Mouse (Mus musculus): ENCODE measurements around the gene Pla2g2e. TPM values are rescaled to one million over a fixed set of nuclear protein-coding genes. Genes with fewer than 3 reads are reported as not detected.

Gene Pla2g2e
- polyA plus RNA-seq, 2 experiments: 0.09 TPM; not detected in 1

GRCm38 (mm10) chr4:138852961-138853360 lies 24.8 kb upstream of the Pla2g2e start:
- ATAC-seq (ENCODE audit: low FRiP score, low read depth) (no peak), DNase-seq (ENCODE audit: low spot score) (no peak)
- 63% methylated on average over 6 of the region's 6 CpGs for WGBS
- Histone ChIP-seq H3K4me1 (ENCODE audit: control insufficient read depth, insufficient read depth, low read length) (no peaks in the 10 kb centered on the region), H3K4me3 (replicated peaks; ENCODE audit: low read length) (no peak overlapping the region), H3K9me3 (ENCODE audit: control insufficient read depth, low read length) (no peaks in the 10 kb centered on the region), H3K4me2 (replicated peaks; ENCODE audit: low read depth, low read length, severe bottlenecking) (no peak overlapping the region), H3K36me3 (ENCODE audit: control insufficient read depth, insufficient read depth, low read length) (no peaks in the 10 kb centered on the region), H3K27ac (replicated peaks; ENCODE audit: low read depth, low read length) (no peak overlapping the region), H3K9ac (ENCODE audit: low read depth, low read length, severe bottlenecking) (no peak overlapping the region), H3K27me3 (ENCODE audit: control insufficient read depth, insufficient read depth, low read length) (no peaks in the 10 kb centered on the region)
- TF ChIP-seq POLR2A (IDR thresholded peaks at IDR 0.05; ENCODE audit: borderline replicate concordance, extremely low read depth, insufficient read depth, insufficient read length): no peak

DNA sequence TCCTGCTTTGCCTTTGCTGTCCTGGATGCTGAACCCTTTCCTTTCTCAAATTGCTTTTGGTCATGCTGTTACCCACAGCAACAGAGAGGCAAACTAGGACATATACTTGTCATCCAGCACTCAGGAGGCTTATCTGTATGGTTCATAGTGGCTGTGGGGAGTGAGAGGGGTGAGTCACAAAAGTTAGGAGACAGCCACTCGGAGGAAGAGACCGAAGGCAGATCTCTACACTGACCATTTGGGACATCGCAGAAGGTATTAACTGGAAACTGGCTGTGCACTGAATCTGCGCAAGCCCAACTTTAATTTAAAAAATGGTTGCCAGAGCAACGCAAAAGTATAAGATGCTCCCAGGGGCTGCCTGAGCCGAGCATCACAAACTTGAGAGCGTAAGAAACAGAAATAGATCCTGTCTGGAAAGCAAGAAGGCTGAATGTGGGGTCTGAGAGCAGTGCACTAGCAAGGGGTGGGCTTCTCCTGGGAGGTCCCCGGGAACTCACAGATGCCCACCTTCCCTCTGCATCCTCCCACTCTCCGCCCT lies 22.6 kb upstream of the Pla2g2e start:
- no peak overlapping the region for H3K4me2 ChIP-seq (replicated peaks; ENCODE audit: low read depth, low read length, severe bottlenecking)
- 91% methylated on average over 9 of the region's 9 CpGs for WGBS
- no peaks in the 10 kb centered on the region for H3K4me1 ChIP-seq (ENCODE audit: control insufficient read depth, insufficient read depth, low read length)
- H3K27ac ChIP-seq (replicated peaks; ENCODE audit: low read depth, low read length): no peak overlapping the region
- H3K36me3 ChIP-seq (ENCODE audit: control insufficient read depth, insufficient read depth, low read length): no peaks in the 10 kb centered on the region
- no peaks in the 10 kb centered on the region for H3K9me3 ChIP-seq (ENCODE audit: control insufficient read depth, low read length)
- H3K27me3 ChIP-seq (ENCODE audit: control insufficient read depth, insufficient read depth, low read length): no peaks in the 10 kb centered on the region
- H3K9ac ChIP-seq (ENCODE audit: low read depth, low read length, severe bottlenecking): no peak overlapping the region
- no peak overlapping the region for H3K4me3 ChIP-seq (replicated peaks; ENCODE audit: low read length)
- TF ChIP-seq POLR2A (IDR thresholded peaks at IDR 0.05; ENCODE audit: borderline replicate concordance, extremely low read depth, insufficient read depth, insufficient read length): no peak
- DNase-seq (ENCODE audit: low spot score): no peak
- ATAC-seq (ENCODE audit: low FRiP score, low read depth): no peak

GRCm38 (mm10) chr4:138856491-138856890 lies 21.3 kb upstream of the Pla2g2e start:
- no peak for ATAC-seq (ENCODE audit: low FRiP score, low read depth)
- no peaks in the 10 kb centered on the region for H3K4me1 ChIP-seq (ENCODE audit: control insufficient read depth, insufficient read depth, low read length)
- WGBS: 26% methylated on average over 7 of the region's 7 CpGs
- no peak for TF ChIP-seq POLR2A (IDR thresholded peaks at IDR 0.05; ENCODE audit: borderline replicate concordance, extremely low read depth, insufficient read depth, insufficient read length)
- H3K27me3 ChIP-seq (ENCODE audit: control insufficient read depth, insufficient read depth, low read length): no peaks in the 10 kb centered on the region
- no peak overlapping the region for H3K4me3 ChIP-seq (replicated peaks; ENCODE audit: low read length)
- H3K9ac ChIP-seq (ENCODE audit: low read depth, low read length, severe bottlenecking): no peak overlapping the region
- no peak overlapping the region for H3K4me2 ChIP-seq (replicated peaks; ENCODE audit: low read depth, low read length, severe bottlenecking)
- H3K27ac ChIP-seq (replicated peaks; ENCODE audit: low read depth, low read length): no peak overlapping the region
- no peaks in the 10 kb centered on the region for H3K9me3 ChIP-seq (ENCODE audit: control insufficient read depth, low read length)
- peak; percentile 71 for DNase-seq (ENCODE audit: low spot score)
- no peaks in the 10 kb centered on the region for H3K36me3 ChIP-seq (ENCODE audit: control insufficient read depth, insufficient read depth, low read length)

- Histone ChIP-seq H3K36me3 (ENCODE audit: control insufficient read depth, insufficient read depth, low read length) (no peaks in the 10 kb centered on the region), H3K27me3 (ENCODE audit: control insufficient read depth, insufficient read depth, low read length) (no peaks in the 10 kb centered on the region), H3K27ac (replicated peaks; ENCODE audit: low read depth, low read length) (no peak overlapping the region), H3K4me2 (replicated peaks; ENCODE audit: low read depth, low read length, severe bottlenecking) (no peak overlapping the region), H3K9me3 (ENCODE audit: control insufficient read depth, low read length) (no peaks in the 10 kb centered on the region), H3K4me3 (replicated peaks; ENCODE audit: low read length) (no peak overlapping the region), H3K9ac (ENCODE audit: low read depth, low read length, severe bottlenecking) (no peak overlapping the region), H3K4me1 (ENCODE audit: control insufficient read depth, insufficient read depth, low read length) (no peaks in the 10 kb centered on the region)
- DNase-seq (ENCODE audit: low spot score) (no peak), ATAC-seq (ENCODE audit: low FRiP score, low read depth) (no peak)
- 84% methylated on average over 10 of the region's 10 CpGs for WGBS
- TF ChIP-seq POLR2A (IDR thresholded peaks at IDR 0.05; ENCODE audit: borderline replicate concordance, extremely low read depth, insufficient read depth, insufficient read length): no peak
Observed at GRCm38 (mm10) chr4:138857576-138857975, 20.2 kb upstream of the Pla2g2e start.

DNA sequence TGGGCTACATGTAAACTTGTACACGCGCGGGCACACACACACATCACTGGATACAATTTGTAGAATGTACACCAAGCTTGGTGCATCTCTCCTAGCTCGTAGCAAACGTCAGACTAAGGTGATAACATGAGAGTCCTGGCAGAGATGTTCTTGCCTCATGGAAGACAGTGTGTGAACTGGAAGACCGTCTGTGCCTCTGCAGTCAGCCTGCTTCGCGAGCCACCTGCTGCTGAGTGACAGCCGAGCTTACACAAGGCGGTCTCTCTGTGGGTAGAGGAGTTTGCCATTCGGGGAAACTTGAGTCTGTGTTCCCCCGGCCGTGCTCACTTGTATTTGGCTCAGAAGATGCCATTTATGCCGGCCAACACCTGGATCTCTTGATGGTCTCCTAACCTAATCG lies 19.3 kb upstream of the Pla2g2e start:
- ATAC-seq (ENCODE audit: low FRiP score, low read depth): no peak
- H3K27ac ChIP-seq (replicated peaks; ENCODE audit: low read depth, low read length): no peak overlapping the region
- WGBS: 76% methylated on average over 15 of the region's 15 CpGs
- H3K9ac ChIP-seq (ENCODE audit: low read depth, low read length, severe bottlenecking): no peak overlapping the region
- no peak for TF ChIP-seq POLR2A (IDR thresholded peaks at IDR 0.05; ENCODE audit: borderline replicate concordance, extremely low read depth, insufficient read depth, insufficient read length)
- no peak overlapping the region for H3K4me2 ChIP-seq (replicated peaks; ENCODE audit: low read depth, low read length, severe bottlenecking)
- H3K27me3 ChIP-seq (ENCODE audit: control insufficient read depth, insufficient read depth, low read length): no peaks in the 10 kb centered on the region
- no peaks in the 10 kb centered on the region for H3K9me3 ChIP-seq (ENCODE audit: control insufficient read depth, low read length)
- H3K36me3 ChIP-seq (ENCODE audit: control insufficient read depth, insufficient read depth, low read length): no peaks in the 10 kb centered on the region
- no peak overlapping the region for H3K4me3 ChIP-seq (replicated peaks; ENCODE audit: low read length)
- no peak for DNase-seq (ENCODE audit: low spot score)
- no peaks in the 10 kb centered on the region for H3K4me1 ChIP-seq (ENCODE audit: control insufficient read depth, insufficient read depth, low read length)

GRCm38 (mm10) chr4:138859245-138859644 lies 18.5 kb upstream of the Pla2g2e start:
- WGBS: 15% methylated on average over 9 of the region's 9 CpGs
- Histone ChIP-seq H3K36me3 (ENCODE audit: control insufficient read depth, insufficient read depth, low read length) (no peaks in the 10 kb centered on the region), H3K27ac (replicated peaks; ENCODE audit: low read depth, low read length) (no peak overlapping the region), H3K9ac (ENCODE audit: low read depth, low read length, severe bottlenecking) (no peak overlapping the region), H3K9me3 (ENCODE audit: control insufficient read depth, low read length) (no peaks in the 10 kb centered on the region), H3K27me3 (ENCODE audit: control insufficient read depth, insufficient read depth, low read length) (no peaks in the 10 kb centered on the region), H3K4me2 (replicated peaks; ENCODE audit: low read depth, low read length, severe bottlenecking) (peak overlapping the region; percentile 11; the same call in 1 of the 2 replicates), H3K4me1 (ENCODE audit: control insufficient read depth, insufficient read depth, low read length) (no peaks in the 10 kb centered on the region), H3K4me3 (replicated peaks; ENCODE audit: low read length) (no peak overlapping the region)
- TF ChIP-seq POLR2A (IDR thresholded peaks at IDR 0.05; ENCODE audit: borderline replicate concordance, extremely low read depth, insufficient read depth, insufficient read length): no peak
- DNase-seq (ENCODE audit: low spot score) (peak; percentile 29), ATAC-seq (ENCODE audit: low FRiP score, low read depth) (peak; percentile 58; the same call in 1 of the 2 replicates)

All from limb, embryonic 14.5 days (tissue).